Mouse (Mus musculus) ES-E14 (cell line): Measurements from ENCODE around the gene Agbl5. TPM values are rescaled to one million over a fixed set of nuclear protein-coding genes. Genes with fewer than 3 reads are reported as not detected.

Source experiments
- DNase-seq: peaks from one replicate; pipeline ENCODE4 v3.0.0-alpha.2; 2013; ENCODE audit warnings: low read depth, low spot score
- H3K27ac ChIP-seq: 2 replicates; pipeline ENCODE4 v1.5.1; 2012; ENCODE audit warnings: low read depth, mild to moderate bottlenecking, low read length, moderate library complexity, mixed read lengths; ENCODE audit not compliant: poor library complexity, insufficient read depth, severe bottlenecking
- H3K36me3 ChIP-seq: 2 replicates; pipeline ENCODE4 v1.6.1; 2012; ENCODE audit warnings: mild to moderate bottlenecking, low read length, moderate library complexity, mixed read lengths; ENCODE audit not compliant: control insufficient read depth, poor library complexity, insufficient read depth, severe bottlenecking
- H3K4me1 ChIP-seq, 2 experiments: fragments of 150-350 bp in 1 of 2; sonication (generic) in 1 of 2; 2 replicates each; pipeline ENCODE4 v1.6.1; 2012; ENCODE audit warnings: low read length in 2 of 2, mild to moderate bottlenecking in 1 of 2, mixed read lengths in 1 of 2; ENCODE audit not compliant: control insufficient read depth in 2 of 2, insufficient read depth in 2 of 2, poor library complexity in 1 of 2
- H3K4me3 ChIP-seq, 2 experiments: fragments of 150-350 bp in 1 of 2; sonication (generic) in 1 of 2; 2 replicates each; pipeline ENCODE4 v1.5.1; 2012; ENCODE audit warnings: low read length in 2 of 2, low read depth in 1 of 2, mild to moderate bottlenecking in 1 of 2, mixed read lengths in 1 of 2; ENCODE audit not compliant: insufficient read depth in 1 of 2, poor library complexity in 1 of 2, severe bottlenecking in 1 of 2
- H3K9ac ChIP-seq: 2 replicates; pipeline ENCODE4 v1.6.1; 2012; ENCODE audit warnings: low read depth, mild to moderate bottlenecking, low read length, mixed read lengths; ENCODE audit not compliant: poor library complexity, insufficient read depth, severe bottlenecking
- H3K9me3 ChIP-seq: fragments of 150-350 bp; sonication (generic); 2 replicates; pipeline ENCODE4 v1.6.1; 2012; ENCODE audit warnings: low read depth, mild to moderate bottlenecking, low read length; ENCODE audit not compliant: control insufficient read depth, insufficient read depth
- CHD2 ChIP-seq: IDR thresholded peaks from 2 replicates; pipeline ENCODE4 v1.6.1; 2014; ENCODE audit warnings: mild to moderate bottlenecking, low read depth, low read length, inconsistent platforms
- HCFC1 ChIP-seq: IDR thresholded peaks from 2 replicates; pipeline ENCODE4 v1.6.1; 2012; ENCODE audit warnings: low read length, inconsistent platforms, borderline replicate concordance; ENCODE audit not compliant: insufficient read depth
- MAFK ChIP-seq: IDR thresholded peaks from 2 replicates; pipeline ENCODE4 v1.6.1; 2014; ENCODE audit warnings: mild to moderate bottlenecking, low read depth, low read length, inconsistent platforms; ENCODE audit not compliant: insufficient read depth
- ZC3H11A ChIP-seq: IDR thresholded peaks from 2 replicates; pipeline ENCODE4 v1.6.1; 2012; ENCODE audit warnings: low read depth, mild to moderate bottlenecking, inconsistent platforms, low read length, borderline replicate concordance
- ZNF384 ChIP-seq: IDR thresholded peaks from 2 replicates; pipeline ENCODE4 v1.6.1; 2012; ENCODE audit warnings: low read depth, low read length, inconsistent platforms
- in situ Hi-C, 2 experiments: fragments of 600-800 bp; cut with MboI; formaldehyde crosslinking; loops; one replicate each; pipeline ENCODE4 v1.15.1; 2025; ENCODE audit warnings: low sequenced_read_pairs in 2 of 2, inconsistent platforms in 1 of 2; ENCODE audit not compliant: unreplicated experiment in 2 of 2
- total RNA-seq: library from RNA; depleted of rRNA; stranded (reverse); fragments of 300-350 nt; gene quantifications from 2 replicates; pipeline ENCODE4 v1.2.3, GENCODE M21; 2012; rRNA removed

Agbl5 gene
- total RNA-seq, 1 experiment = 17.0 TPM

- DNase-seq = no peak
- TF ChIP-seq MAFK (no peak), HCFC1 (no peak), ZC3H11A (no peak), CHD2 (no peak), ZNF384 (no peak)
- in situ Hi-C loops = no loop called here
- Histone ChIP-seq H3K9ac (no peak overlapping the region), H3K27ac (no peak overlapping the region), H3K4me3 (no peak overlapping the region), H3K9me3 (no peaks in the 10 kb centered on the region), H3K4me1 (peaks cover 0 to 5% of the 10 kb centered on the region in 2 experiments; a peak in 2 of 4 replicates), H3K36me3 (peaks cover 29% of the 10 kb centered on the region)
These were observed 63.2 kb downstream of the Agbl5 start for GRCm38 (mm10) chr5:30951706-30952105.

DNA sequence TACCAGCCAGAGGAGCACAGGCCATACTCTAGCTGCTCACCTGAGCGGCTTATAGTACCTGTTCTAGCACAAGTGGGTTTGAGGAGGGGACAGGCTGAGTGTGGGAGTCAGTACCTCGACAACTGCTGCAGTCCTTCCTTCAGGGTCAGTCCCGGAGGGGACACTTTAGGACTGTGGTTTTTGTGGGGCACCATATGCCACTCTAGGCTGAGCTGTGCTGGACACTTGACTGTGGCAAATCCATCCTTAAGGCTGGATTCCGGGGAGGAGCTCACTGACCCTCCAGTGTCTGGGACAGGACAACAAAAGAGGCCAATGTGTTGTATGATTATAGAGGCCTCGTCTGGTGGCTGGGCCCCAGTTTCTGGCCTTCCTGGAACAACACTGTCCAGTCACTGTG, 64.1 kb downstream of the Agbl5 start:
- Histone ChIP-seq H3K36me3 (peaks cover 29% of the 10 kb centered on the region), H3K27ac (no peak overlapping the region), H3K9me3 (no peaks in the 10 kb centered on the region), H3K9ac (no peak overlapping the region), H3K4me1 (peaks cover 0 to 5% of the 10 kb centered on the region in 2 experiments; a peak in 2 of 4 replicates), H3K4me3 (no peak overlapping the region)
- DNase-seq = no peak
- no peak for TF ChIP-seq HCFC1
- no peak for TF ChIP-seq CHD2
- no peak for TF ChIP-seq ZC3H11A
- TF ChIP-seq MAFK = no peak
- no peak for TF ChIP-seq ZNF384
- in situ Hi-C loops = no loop called here

DNA sequence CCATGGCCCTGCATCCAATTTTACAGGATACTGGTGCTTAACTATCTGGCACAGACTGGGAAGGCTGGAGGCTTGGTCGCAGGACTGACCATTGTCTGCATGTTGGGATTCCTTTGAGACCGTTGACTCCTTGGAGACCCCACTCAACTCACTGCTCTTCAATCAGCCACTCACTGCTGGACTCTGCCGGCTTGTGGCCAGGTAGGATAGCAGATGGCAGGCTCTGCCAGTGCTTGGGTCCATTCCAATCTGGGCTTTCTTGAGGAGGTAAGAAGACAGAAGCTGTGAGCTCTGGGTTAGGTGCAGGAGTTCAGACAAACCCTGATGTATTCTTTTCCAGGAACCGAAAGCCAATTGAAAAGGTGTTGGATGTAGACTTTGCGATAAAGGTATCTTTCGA, 65.6 kb downstream of the Agbl5 start:
- Histone ChIP-seq H3K27ac (no peak overlapping the region), H3K4me3 (no peak overlapping the region), H3K9me3 (no peaks in the 10 kb centered on the region), H3K36me3 (peaks cover 39% of the 10 kb centered on the region), H3K4me1 (peaks cover 0 to 3% of the 10 kb centered on the region in 2 experiments; a peak in 2 of 4 replicates), H3K9ac (no peak overlapping the region)
- no peak for DNase-seq
- TF ChIP-seq ZC3H11A = no peak
- no peak for TF ChIP-seq ZNF384
- TF ChIP-seq HCFC1 = no peak
- no peak for TF ChIP-seq CHD2
- TF ChIP-seq MAFK = no peak
- in situ Hi-C loops = no loop called here

GRCm38 (mm10) chr5:30954556-30954955, 66.1 kb downstream of the Agbl5 start:
- TF ChIP-seq MAFK (no peak), CHD2 (no peak), HCFC1 (no peak), ZC3H11A (no peak), ZNF384 (no peak)
- H3K4me3 ChIP-seq = no peak overlapping the region
- in situ Hi-C loops = no loop called here
- DNase-seq = no peak
- no peak overlapping the region for H3K9ac ChIP-seq
- H3K36me3 ChIP-seq = peaks cover 39% of the 10 kb centered on the region
- peaks cover 0 to 2% of the 10 kb centered on the region in 2 experiments; a peak in 1 of 4 replicates for H3K4me1 ChIP-seq
- H3K9me3 ChIP-seq = no peaks in the 10 kb centered on the region
- H3K27ac ChIP-seq = no peak overlapping the region

GRCm38 (mm10) chr5:30955751-30956150, 67.3 kb downstream of the Agbl5 start:
- Histone ChIP-seq H3K9me3 (no peaks in the 10 kb centered on the region), H3K4me1 (peaks cover 0 to 2% of the 10 kb centered on the region in 2 experiments; a peak in 1 of 4 replicates), H3K4me3 (no peak overlapping the region), H3K27ac (no peak overlapping the region), H3K9ac (no peak overlapping the region), H3K36me3 (peaks cover 39% of the 10 kb centered on the region)
- no peak for TF ChIP-seq CHD2
- TF ChIP-seq HCFC1 = no peak
- no peak for TF ChIP-seq MAFK
- no peak for TF ChIP-seq ZNF384
- no peak for TF ChIP-seq ZC3H11A
- in situ Hi-C loops = no loop called here
- no peak for DNase-seq

Other genes with a start within 250 kb of the Agbl5 start
- gene Slc35f6, start 240.8 kb upstream of the Agbl5 start, total RNA-seq = 40.0 and 62.2 TPM in 2 replicates
- gene Cenpa, start 221.9 kb upstream of the Agbl5 start, total RNA-seq = 102 and 146 TPM in 2 replicates
- gene Dpysl5, start 177.1 kb upstream of the Agbl5 start, total RNA-seq = 5.3 and 12.4 TPM in 2 replicates
- gene Mapre3, start 74.1 kb upstream of the Agbl5 start, total RNA-seq = 2.3 and 3.8 TPM in 2 replicates
- 66.9 and 90.3 TPM in 2 replicates for gene Tmem214, start 20.7 kb upstream of the Agbl5 start, total RNA-seq
- gene Ost4, start 19.1 kb downstream of the Agbl5 start, total RNA-seq = 203 and 229 TPM in 2 replicates
- gene Emilin1, start 24.7 kb downstream of the Agbl5 start, total RNA-seq = 14.3 and 16.6 TPM in 2 replicates
- 14.9 and 21.2 TPM in 2 replicates for gene Khk, start 32.7 kb downstream of the Agbl5 start, total RNA-seq
- gene Cgref1, start 56.9 kb downstream of the Agbl5 start, total RNA-seq = 14.7 and 21.5 TPM in 2 replicates
- 94.2 and 96.4 TPM in 2 replicates for gene Preb, start 71.7 kb downstream of the Agbl5 start, total RNA-seq
- gene Tcf23, start 80.0 kb downstream of the Agbl5 start, total RNA-seq = 0.05 and 0.27 TPM in 2 replicates
- gene Atraid, start 159.6 kb downstream of the Agbl5 start, total RNA-seq = 53.7 and 64.5 TPM in 2 replicates
- 44.1 and 51.3 TPM in 2 replicates for gene Slc5a6, start 160.2 kb downstream of the Agbl5 start, total RNA-seq
- 154 and 258 TPM in 2 replicates for gene Cad, start 166.1 kb downstream of the Agbl5 start, total RNA-seq
- gene Dnajc5g, start 217.6 kb downstream of the Agbl5 start, total RNA-seq = 0.37 and 0.67 TPM in 2 replicates
- 1.5 and 2.5 TPM in 2 replicates for gene Slc30a3, start 219.5 kb downstream of the Agbl5 start, total RNA-seq
- gene Trim54, start 228.0 kb downstream of the Agbl5 start, total RNA-seq = 1.3 and 2.3 TPM in 2 replicates